Mouse (Mus musculus) right cerebral cortex, postnatal 10 days (tissue): Measurements from ENCODE around the gene Krtap6-5.
"Not testable (repeated sequence)": the region's sequence is repeated elsewhere in the genome, so short reads cannot be mapped to it uniquely, and the experiment has no call there.

ENCODE experiments used
- DNase-seq, 2 experiments: peaks; one replicate each; pipeline ENCODE4 v3.0.0; 2021; ENCODE audit warnings: low spot score in 2 of 2

Krtap6-5 gene

DNA sequence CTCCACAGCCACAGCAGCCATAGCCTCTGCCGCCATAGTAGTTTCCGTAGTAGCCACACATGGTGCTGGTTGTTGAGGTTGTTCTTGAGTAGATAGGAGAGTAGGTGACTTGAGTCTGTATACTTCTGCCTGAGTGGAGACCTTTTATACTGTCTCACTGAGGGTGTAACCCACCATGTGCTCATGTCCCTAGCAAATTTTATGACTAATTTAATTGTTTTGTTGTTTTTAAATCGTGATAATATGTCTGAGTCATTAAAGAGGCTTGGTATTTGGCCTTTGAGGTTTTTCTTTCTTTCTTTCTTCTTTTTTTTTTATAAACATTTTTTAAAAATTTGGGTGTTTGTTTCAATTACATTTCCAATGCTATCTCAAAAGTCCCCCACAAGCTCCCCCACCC, at the start of gene Krtap6-5:
Gene Krtap6-5 (minus strand): TSS at position 101 of the 400 bp plus-strand sequence.
- no peak for DNase-seq

DNA sequence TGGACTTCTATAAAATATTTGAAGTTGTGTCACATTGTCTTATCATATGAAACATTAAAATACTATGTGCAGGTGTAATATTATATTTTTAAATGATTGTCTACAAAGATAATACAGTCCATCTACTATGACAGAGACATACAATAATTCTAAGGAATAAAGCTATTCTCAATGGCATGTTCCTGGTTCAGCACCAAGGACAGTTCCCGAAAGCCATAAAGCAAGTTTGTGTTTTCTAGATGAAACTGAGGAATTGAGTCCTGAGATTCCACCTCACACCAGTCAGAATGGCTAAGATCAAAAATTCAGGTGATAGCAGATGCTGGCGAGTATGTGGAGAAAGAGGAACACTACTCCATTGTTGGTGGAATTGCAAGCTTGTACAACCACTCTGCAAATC, 23.4 kb upstream of the Krtap6-5 start:
- DNase-seq: not testable (repeated sequence)

DNA sequence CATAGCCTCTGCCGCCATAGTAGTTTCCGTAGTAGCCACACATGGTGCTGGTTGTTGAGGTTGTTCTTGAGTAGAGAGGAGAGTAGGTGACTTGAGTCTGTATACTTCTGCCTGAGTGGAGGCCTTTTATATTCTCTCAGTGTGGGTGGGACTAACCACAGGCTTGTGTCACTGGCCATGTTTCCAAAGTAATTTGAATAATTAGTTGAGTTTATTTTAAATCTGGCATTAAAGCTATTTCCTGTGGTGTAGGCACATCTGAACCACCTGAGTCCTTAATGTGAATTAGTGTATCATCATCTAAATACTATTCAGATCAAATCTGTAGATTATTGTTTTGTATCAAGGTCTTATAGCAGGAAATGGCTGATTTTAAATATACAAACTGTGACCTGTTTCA, 16.2 kb upstream of the Krtap6-5 start, which contains the start of gene 1110025L11Rik:
Gene 1110025L11Rik (minus strand): TSS at position 101 of the 400 bp plus-strand sequence.
- not testable (repeated sequence) for DNase-seq

DNA sequence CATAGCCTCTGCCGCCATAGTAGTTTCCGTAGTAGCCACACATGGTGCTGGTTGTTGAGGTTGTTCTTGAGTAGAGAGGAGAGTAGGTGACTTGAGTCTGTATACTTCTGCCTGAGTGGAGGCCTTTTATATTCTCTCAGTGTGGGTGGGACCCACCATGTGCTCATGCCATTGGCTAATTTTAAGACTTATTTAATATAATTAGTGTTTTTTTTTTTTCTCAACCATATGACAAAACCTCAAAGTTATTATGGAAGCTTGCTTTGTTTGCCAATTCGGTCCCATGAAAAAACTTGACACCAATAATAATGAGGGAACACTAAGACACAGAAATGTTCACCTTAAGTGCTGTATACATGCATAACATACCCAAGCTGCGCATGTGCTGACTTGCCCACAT, 6.3 kb downstream of the Krtap6-5 start, which contains the start of gene Gm10228:
Gene Gm10228 (minus strand): TSS at position 101 of the 400 bp plus-strand sequence.
- not testable (repeated sequence) for DNase-seq

DNA sequence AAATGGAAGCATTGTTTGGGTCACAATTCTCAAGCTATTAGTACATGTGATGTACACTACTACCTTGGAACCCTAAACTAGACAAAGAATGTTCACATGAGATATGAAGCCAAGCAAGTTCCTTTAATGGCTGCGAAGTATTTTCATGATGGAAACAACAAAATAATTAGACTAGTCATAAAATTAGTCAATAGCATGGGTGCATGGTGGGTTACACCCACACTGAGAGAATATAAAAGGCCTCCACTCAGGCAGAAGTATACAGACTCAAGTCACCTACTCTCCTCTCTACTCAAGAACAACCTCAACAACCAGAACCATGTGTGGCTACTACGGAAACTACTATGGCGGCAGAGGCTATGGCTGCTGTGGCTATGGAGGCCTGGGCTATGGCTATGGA, 16.3 kb downstream of the Krtap6-5 start, which contains the start of gene Krtap6-1:
Gene Krtap6-1 (plus strand): TSS at position 301 of the 400 bp plus-strand sequence.
- DNase-seq: not testable (repeated sequence)

DNA sequence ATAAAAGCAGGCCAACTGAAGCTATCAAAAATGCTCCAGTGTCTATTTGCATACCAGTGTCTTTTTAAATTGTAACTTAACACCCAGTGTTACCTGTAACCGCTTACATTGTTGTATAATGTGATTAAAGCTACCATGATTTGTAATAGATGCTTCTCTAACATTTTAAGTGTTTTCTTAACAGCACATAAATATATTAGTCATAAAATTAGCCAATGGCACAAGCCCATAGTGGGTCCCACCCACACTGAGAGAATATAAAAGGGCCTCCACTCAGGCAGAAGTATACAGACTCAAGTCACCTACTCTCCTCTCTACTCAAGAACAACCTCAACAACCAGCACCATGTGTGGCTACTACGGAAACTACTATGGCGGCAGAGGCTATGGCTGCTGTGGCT, 32.7 kb downstream of the Krtap6-5 start, which contains the start of gene Gm10229:
Gene Gm10229 (plus strand): TSS at position 301 of the 400 bp plus-strand sequence.
- not testable (repeated sequence) for DNase-seq

DNA sequence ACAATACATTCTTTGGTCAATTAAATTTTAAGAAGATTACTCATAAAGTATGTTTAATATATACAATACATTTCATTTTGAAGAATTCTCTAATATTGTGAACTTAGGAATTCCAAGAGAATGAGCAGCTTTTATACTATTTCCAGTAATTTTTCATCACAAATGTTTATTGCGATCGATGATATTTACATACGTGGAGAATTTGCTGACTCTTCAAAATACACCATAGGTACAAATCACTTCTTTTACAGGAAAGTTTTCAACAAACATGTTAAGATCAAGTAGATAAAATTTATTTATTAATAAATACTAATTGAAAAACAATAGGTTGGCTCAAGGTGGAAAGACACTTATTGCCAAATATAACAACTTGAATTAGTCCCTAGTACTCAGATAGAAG, 33.7 kb downstream of the Krtap6-5 start:
- DNase-seq: no peak

DNA sequence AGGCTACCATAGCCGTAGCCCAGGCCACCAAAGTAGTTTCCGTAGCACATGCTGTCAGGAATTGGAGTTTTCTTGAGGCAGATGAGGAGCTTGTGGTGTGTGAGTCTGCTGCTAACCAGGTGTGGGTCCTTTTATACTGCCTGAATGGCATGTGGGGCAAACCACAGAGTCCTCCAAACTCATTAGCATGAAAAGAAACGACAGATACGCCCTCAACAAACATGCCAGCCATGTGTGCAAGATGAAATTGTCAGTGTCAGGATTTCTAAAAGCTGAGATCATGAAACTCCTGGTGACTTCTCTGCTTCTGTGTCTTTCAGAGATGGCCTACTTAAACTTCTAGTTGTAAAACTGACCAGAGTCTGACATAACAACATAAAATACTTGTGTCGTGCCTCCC, 37.0 kb downstream of the Krtap6-5 start, which contains the start of gene Krtap22-2:
Gene Krtap22-2 (minus strand): TSS at position 101 of the 400 bp plus-strand sequence.
- no peak for DNase-seq
